Mouse (Mus musculus): ENCODE results near the gene Cbfa2t3.

Gene Cbfa2t3

GRCm38 (mm10) chr8:122663106-122663505 lies 35.8 kb downstream of the Cbfa2t3 start:
- peak in 1 of 2 experiments; percentile 17 for DNase-seq

- no peak for DNase-seq
Measured at GRCm38 (mm10) chr8:122661894-122662293, 37.0 kb downstream of the Cbfa2t3 start.

DNA sequence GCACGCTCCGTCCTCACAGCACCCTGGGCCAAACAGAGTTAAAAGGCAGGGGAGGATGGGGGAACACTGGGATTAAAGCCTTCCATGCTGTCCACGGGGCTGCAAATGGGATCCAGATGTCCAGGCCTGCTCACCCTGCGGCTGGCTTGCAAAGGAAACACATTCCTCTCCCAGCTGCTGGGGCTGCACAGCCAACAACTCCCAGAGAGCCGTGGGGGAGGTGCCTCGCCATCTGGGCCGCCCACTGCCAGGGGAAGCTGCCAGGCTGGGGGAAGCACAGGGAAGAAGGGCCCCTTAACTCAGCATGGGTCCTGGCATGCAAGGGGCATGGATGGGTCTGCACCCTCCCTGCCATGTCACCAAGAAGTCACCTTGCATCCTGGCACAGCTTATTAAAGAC lies 37.8 kb downstream of the Cbfa2t3 start:
- DNase-seq = peak in 1 of 2 experiments; percentile 49

- DNase-seq = no peak
Measured at GRCm38 (mm10) chr8:122660022-122660421, 38.9 kb downstream of the Cbfa2t3 start.

- no peak for DNase-seq
Measured at GRCm38 (mm10) chr8:122658807-122659160, 40.1 kb downstream of the Cbfa2t3 start.

- no peak for DNase-seq
Measured at GRCm38 (mm10) chr8:122658149-122658806, 40.6 kb downstream of the Cbfa2t3 start.

GRCm38 (mm10) chr8:122656056-122656999 lies 42.6 kb downstream of the Cbfa2t3 start:
- no peak for DNase-seq

- no peak for DNase-seq
Measured at GRCm38 (mm10) chr8:122654768-122655167, 44.1 kb downstream of the Cbfa2t3 start.

GRCm38 (mm10) chr8:122652643-122653042 lies 46.3 kb downstream of the Cbfa2t3 start:
- DNase-seq = no peak

DNA sequence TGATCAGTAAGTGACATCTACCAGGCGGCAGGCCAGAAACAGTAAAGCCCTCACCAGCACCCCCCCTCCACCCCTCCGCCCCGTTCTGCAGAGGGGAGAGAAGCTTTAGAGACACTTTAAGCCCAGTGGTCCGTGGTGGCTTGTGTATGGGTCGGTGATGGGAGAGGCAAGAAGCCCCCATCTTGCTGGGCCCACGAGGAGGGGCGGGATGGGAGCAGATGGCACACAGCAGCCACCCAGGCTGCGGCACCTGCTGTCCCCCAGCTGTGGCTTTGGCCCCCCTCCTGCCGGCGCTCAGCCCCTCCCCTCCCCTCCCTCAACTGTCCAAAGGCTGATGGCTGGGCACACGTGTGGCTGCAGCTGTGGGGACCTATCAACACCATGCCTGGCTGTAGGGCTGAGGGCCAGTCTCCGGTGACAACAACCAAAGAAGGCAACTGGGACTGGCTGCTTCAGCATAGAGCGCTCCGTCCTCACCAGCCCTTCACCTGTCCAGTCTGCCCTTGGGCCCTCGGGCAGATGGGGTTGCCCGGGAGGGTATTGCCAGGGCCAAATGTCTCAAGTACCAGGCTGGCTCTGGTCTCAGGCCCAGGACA lies 47.5 kb downstream of the Cbfa2t3 start:
- DNase-seq = no peak

DNA sequence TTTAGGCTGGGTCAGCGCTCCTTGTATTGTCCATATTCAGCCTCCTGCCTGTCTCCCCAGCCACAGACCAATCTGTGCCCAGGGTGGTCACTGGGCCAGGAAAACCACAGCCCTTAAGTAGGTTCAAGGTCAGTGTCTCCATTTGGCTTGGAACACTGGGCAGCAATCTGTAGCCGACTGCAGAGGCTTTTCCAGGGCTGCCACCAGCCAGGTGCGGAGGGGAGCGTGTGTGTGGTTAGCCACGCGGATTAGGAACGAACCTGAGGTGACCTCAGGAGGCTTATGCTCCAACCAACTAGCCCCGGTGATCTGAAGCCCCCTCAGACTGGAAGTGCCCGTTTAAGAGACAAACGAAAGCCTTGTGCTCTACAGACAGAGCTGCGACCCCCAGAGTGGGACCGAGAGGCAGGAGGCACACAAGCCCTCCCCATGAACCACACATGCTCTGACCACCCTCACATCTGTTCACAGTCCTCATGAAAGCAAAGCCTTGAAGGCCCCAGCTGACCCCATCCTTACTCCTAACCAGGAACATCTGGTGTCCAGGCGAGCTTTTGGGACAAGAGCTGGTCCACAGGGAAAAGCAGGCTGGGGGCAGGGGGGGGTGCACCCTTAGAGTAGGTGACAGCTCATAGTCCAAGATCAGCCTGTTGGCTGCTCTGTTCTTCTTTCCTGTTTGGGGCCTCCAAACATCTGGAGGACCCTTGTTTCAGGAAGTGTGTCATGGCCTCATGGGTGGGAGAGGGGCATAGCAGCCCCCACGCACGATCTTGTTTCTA lies 50.5 kb downstream of the Cbfa2t3 start:
- DNase-seq = no peak

GRCm38 (mm10) chr8:122646337-122646736 lies 52.6 kb downstream of the Cbfa2t3 start:
- DNase-seq = no peak

DNA sequence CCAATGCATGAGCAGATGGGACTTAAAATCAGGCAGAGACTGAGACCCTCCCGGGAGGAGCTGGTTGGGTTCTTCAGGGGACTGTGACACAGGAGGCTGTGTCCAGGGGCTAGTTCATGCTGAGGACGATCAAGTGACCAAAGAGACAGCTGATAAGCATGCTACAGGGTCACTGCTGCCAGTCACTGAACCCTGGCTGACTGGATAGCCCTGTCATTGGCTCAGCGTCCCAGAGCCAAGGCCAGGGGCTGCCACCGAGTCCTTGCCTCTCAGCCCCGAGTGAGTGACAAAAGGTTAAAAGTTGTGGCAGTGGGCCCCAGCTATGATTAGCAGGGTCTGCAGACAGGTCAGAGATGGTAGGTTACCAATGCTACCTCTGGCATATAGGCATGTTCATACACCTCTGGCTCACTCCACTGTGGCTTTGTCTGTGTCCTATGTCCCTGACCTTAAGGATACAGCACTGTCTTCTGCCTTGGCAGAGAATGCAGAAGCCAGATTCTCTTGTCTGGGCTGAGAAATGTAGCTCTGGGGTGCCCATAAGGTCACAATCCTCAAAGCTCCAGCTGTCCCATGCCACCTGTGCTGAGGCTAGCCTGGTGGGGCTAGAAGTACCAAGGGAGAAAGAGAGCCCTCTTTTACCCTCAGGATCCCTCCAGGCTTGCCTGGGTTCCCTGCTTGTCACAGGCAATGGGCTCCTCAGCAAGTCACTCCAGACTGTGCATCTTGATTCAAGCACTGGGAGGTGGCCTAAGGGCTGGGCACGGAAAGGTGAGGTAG lies 54.5 kb downstream of the Cbfa2t3 start:
- DNase-seq = no peak

- peak; percentile 57 to 60 for DNase-seq
Measured at GRCm38 (mm10) chr8:122642071-122642470, 56.8 kb downstream of the Cbfa2t3 start.

DNA sequence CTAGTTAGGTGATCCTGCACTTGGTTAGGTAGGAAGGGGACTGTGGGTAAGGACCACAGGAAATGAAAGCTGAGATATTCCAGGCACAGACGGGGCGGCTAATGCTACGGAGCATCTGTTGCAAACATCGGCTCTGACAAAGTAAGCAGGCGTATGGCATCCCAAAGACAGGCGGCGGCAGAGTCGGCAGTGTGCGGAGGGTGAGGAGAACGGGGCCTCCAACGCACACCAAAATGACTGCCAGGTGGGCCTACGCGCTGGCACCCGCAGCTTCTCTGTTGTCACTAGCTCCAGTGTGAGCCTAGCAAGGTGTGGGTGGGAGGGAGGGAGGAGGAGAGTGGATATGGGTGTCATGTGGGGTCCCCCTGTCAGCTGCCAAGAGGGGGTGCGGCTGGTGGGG lies 57.5 kb downstream of the Cbfa2t3 start:
- DNase-seq = no peak

- DNase-seq = no peak
Measured at GRCm38 (mm10) chr8:122640825-122641224, 58.1 kb downstream of the Cbfa2t3 start.

DNA sequence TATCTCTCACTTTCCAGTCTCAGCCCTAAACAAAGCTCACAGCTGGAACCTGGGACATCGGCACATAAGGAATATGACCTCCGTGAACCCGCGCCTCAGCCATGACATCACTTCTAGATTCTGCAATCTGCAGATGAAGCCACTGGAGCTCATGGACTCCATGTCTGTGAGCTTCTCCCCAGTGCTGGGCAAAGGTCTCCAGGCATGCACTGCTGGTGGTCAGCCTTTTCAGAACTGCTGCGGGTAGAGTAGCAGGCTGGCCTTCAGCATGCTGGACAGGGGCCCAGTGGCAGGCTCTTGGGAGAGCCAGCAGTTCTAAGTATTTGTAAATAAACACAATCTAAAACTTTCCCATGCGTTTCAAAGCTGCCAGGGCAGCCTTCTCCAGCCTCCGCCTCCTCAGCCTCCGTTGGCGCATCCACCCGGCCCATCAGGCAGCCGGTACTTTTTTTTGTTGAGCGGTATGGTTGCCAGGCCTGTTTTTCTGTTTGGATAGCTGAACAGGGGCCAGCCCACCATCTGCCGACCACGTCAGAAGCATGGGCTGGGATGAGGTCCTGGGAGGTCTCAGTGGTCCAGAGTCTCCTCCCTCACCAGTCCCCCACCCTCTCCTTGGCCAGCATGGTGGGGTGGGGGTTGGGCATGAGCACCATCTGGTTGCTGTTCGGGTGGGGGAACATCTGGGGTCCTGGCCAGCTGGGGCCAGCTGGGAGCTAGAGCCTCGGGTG lies 59.2 kb downstream of the Cbfa2t3 start:
- DNase-seq = peak; percentile 58 to 70

DNA sequence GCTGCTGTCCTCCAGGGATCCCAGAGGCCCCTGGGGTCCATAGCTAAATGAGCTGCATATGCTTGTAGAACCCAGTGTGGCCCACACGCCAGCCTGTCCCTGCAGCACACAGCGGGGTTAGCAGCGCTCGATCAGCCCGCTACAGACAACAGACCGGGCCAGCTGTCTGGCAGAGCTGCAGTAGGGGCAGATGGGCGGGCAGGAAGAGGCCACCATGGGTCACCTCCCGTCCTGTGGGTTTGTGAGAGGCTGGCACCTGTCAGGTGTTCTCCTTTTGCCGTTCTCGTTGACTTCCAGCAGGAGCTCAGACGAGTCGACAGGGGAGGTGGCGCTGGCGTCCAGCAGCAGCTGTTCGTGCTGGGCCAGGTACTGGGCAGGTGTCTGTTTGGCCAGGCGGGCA lies 60.3 kb downstream of the Cbfa2t3 start:
- peak; percentile 56 to 61 for DNase-seq

- no peak for DNase-seq
Measured at GRCm38 (mm10) chr8:122637230-122637629, 61.7 kb downstream of the Cbfa2t3 start.

DNA sequence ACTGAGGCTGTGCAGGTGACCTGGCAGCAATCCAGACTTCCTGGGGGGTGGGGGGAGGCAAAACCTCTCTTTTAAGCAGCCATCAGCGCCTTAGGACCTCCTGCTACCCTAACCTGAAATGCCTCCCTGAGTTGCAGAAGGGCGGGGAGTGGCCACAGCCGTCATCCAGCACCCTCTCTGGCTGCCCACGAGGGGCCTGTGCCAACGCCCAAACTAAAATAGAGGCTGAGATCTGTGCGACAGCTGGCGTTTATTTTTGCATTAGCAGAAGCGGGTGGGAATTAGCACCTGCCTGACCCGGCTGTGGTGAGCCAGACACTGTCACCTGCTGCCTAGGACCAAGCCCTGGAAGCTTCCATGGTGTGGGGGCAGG lies 62.1 kb downstream of the Cbfa2t3 start:
- DNase-seq = no peak

Measured in cerebellum, postnatal 36 days (tissue).